Mouse (Mus musculus) left cerebral cortex, postnatal 25 days (tissue): Measurements from ENCODE around the gene Egfem1. TPM values are rescaled to one million over a fixed set of nuclear protein-coding genes. Genes with fewer than 3 reads are reported as not detected.

Source experiments
- DNase-seq, 2 experiments: peaks; one replicate each; pipeline ENCODE4 v3.0.0; 2022; ENCODE audit warnings: low spot score in 2 of 2, mixed read lengths in 1 of 2
- intact Hi-C: fragments of 180-260 bp; cut with DNase I; formaldehyde crosslinking; loops from one replicate; pipeline ENCODE4 v1.15.1; 2025
- total RNA-seq, 2 experiments: library from RNA; stranded (reverse); gene quantifications; 2 replicates each; pipeline ENCODE4 v1.2.3; 2021

Egfem1 gene
- total RNA-seq, 2 experiments from 2014 or later = 17.2 to 18.5 TPM

DNA sequence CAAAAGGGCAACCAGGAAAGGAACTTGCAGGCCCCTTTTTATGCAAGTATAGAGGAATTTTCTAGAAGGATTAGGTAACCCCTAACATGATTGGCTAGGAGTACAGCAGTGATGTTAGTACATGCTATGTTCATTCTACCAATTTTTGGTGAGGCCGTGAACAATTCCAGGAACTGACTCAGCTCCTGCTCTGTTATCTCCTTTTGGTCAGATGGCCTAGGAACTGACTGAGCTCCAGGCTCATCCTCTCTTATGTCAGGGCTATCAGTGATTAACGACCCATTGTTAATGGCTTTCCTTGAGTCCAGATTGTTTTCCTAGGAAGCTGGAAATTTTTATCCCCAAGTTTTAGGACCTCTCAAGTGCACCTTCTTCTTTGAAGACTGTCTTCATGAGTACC, 457.4 kb downstream of the Egfem1 start:
- intact Hi-C loops = no loop called here

DNA sequence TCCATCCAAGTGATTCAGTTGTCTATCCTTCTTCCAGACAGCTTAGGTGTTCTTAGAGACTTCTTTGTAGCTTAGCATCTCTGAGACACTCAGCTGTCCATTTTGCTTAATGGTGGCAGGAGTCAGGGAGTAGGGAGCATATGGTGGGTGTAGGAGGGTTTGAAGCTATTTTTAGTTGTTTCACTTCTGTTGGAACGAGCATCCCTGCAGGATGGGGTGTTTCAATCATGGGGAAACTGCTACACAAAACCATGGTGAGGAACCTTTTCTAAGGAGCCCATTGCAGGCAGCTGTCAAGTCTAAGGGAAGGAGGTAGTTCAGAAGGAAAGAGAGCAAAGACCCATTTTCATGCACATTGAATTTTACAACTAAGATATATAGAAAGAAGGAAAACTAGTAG, 458.1 kb downstream of the Egfem1 start:
- peak in 1 of 2 experiments; percentile 47 for DNase-seq
- intact Hi-C loops = no loop called here

More for the DNA sequence above, 457.4 kb downstream of the Egfem1 start:
- no peak for DNase-seq

DNA sequence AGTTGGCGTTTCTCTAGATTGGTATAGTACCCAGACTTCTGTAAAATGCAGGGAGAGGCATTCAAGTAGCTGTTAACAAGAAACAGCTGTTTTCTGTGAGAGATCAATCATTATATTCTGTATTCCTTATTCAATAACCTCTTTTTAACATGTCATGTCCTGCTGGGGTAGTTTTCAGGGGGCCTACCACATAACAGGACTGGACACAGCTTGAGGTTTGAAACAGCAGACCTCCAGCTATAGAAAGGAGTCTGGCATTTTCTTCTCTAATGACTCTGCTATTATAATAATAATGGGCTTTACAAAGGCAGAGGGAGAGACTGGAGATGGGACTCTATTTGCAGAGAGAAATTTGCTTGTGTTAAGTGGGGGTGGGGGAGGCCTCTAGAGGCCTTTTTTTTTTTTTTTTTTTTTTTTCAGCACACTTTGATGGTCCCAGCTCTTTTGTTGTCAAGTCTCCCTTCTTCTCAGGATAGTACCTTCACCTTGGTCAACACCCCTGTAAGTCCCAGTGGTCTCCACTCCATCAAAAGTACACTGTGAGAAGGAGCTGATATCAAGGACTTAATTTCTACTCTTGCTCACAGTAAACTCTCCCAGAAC, 459.8 kb downstream of the Egfem1 start:
- no peak for DNase-seq
- intact Hi-C loops = no loop called here

DNA sequence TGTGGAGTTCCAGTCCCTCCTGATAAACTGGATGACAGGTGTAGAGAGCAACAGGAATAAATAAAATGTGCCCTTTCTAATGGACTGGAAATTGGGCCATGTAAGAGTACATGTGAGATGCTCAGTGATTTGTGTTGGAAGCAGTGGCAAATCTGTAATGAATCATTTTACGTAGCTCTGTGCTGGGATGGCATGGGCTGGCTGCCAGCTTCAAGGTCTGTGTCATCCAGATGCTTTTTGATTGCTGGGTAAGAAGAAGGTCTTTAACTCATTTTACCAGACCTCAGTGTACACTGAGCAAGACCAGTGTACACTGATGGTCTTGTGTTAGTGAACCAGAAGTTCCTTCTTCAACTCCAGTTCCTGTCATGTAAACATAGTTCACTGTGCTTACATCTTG, 462.2 kb downstream of the Egfem1 start:
- intact Hi-C loops = no loop called here
- no peak for DNase-seq

DNA sequence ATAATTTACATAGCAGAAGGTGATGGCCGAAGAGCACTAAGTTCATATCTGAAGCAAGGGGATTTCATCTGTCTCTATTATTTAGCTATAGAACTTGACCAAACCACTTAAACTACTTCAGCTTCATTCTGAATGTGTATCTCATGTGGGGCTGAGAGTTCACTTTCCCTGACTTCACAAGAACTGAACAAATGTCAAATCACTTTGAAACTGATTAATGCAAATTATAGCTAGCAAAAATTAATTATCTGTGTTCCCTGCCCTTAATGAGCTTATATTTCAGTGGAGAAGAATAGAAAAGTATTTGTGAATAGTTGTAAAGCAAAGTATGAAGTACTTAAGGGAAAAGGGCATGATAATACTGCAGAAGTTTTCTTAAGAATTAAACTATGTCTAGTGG, 481.3 kb downstream of the Egfem1 start:
- no peak for DNase-seq
- intact Hi-C loops = no loop called here

DNA sequence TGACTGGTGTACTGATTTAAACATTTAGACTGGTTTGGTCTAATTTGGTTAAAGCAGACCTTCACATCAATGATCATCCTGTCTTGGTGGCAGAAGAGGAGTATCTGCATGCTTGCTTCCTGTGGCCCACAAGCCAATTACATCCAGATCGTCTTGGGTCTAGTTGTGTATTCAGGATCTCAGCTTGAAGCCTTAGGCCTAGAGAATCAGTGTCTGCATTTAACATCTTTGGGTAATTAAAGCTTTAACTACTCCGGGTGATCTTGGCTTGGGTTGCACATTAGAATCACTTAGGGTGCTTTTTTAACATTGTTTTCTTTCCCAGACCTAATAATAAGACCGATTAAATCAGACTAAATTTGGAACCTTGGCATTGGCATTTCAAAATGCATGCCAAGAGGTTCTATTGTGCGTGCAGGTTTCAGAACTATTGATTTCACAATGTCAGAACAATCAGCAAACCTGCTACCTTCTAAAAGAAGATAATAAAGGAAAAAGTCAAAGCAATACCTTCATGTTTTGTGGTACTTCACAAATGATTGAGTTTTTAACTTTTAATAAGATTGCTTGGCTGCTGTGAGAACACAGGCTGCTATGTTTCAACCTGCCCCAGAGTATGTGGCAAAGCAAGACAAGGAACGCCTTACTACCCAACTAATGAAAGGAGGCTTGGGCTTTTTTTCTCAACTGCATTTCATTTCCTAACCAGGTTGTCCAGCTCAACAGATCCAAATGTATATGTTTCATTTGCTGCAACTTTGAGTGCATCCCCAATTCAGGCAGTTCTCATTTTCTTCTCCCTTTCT, 496.4 kb downstream of the Egfem1 start:
- intact Hi-C loops = no loop called here
- DNase-seq = no peak

DNA sequence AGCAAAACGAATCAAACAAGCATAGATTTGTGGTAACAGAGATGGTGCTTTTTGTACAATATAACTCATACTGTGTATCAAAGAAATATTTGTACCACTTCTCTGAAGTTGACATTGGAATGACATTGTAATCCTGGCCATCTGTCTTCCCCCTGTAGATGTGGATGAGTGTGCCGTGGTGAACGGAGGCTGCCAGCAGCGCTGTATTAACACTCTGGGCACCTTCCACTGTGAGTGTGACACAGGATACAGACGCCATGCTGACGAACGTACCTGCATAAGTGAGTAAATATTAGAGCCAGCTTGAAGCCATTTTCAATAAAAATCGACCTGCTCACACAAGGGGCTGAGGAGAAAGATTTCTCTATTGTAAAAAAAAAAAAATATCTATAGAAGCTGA, 500.9 kb downstream of the Egfem1 start:
- DNase-seq = peak in 1 of 2 experiments; percentile 13
- intact Hi-C loops = no loop called here

DNA sequence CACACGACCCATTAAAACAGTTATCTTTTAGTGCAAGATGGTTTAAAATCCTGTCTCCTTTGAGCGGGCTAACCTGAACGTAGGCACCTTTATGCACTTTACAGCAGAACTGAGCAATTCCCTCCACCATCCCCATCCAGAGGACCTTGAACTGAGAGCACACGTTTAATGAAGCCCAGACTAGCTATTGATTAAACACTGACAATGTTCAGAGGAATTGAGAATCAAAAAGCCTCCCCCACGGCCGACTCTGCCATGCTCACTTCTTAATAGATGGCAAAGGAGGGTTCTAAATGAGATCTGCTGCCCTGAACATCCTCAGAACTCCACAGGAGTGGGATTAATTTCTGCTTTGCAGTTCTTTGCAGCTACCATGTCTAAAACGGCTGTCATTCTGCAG, 520.3 kb downstream of the Egfem1 start:
- intact Hi-C loops = no loop called here
- no peak for DNase-seq

DNA sequence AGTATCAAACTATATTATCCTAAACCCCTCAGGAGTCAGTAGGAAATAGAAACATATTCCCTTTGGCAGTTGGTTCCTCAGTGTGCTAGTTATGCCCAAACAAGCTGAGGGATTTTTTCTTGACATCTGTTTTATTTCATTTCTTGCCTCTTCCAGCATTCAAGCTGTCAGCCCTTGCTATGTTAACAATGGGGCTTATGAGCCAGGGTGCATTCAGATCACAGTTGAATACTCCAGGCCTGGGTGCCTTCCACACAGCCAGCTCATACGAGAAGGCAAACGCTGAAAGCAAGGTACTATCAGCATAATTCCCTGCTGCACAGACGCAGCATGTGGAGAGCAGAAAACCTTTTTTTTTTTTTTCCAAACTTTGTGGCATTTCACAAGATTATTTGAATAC, 526.9 kb downstream of the Egfem1 start:
- peak in 1 of 2 experiments; percentile 9 for DNase-seq
- intact Hi-C loops = no loop called here

DNA sequence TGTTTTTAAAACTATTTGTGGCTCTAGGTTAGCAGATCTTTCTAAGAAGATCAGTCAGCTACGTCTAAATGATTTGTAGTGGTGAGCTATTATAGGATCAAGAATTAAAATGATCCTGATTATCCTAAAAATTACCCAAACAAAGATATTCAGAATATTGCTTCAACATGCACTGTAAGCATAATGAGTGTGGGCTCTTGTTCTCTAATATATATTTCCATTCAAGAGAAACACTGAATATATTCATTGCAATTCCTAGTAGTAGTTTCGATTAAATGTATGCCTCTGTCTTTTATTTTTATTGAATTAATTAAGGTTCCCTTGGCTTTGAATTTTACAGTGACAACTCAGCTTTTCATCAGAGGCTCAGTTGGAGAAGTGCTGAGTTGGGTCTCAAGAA, 527.4 kb downstream of the Egfem1 start:
- intact Hi-C loops = no loop called here

DNA sequence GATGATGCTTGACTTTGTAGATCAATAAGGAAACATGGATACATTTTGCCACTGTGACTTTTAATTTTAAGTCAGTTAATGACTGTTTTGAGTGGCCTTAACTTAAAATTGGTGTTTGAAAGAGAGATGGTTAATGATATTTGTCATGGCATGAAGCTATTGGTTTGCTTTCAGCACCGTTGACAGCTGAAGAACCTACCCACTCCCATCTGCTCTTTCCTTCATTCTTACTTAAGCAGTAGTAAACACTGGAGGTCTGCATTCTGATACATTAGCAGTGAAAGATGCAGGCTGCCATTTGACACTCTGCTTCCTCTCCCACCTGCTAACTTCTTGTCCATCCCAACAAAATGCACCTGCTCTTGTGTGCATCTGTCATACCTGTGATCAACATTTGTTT, 537.8 kb downstream of the Egfem1 start:
- DNase-seq = no peak
- intact Hi-C loops = no loop called here

More for the DNA sequence above, 527.4 kb downstream of the Egfem1 start:
- no peak for DNase-seq

DNA sequence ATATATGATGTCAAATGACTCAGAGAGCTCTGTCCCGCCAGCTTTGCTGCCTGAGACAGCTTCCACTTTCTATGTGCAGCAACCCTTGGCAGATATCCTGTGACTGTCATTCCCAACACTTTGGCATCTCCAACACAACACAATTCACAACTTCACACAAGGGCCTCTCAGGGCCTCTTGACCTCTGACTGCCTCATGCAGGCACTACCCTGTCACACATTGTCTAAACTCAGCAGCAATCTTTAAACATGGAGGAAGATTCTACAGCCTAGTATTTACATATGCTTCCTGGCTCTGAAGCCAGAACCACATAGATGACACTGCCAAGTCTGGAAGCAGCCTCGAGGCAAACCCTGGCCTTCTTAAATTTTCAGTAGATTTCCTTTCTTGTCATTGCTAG, 558.0 kb downstream of the Egfem1 start:
- DNase-seq = peak in 1 of 2 experiments; percentile 14
- intact Hi-C loops = no loop called here

DNA sequence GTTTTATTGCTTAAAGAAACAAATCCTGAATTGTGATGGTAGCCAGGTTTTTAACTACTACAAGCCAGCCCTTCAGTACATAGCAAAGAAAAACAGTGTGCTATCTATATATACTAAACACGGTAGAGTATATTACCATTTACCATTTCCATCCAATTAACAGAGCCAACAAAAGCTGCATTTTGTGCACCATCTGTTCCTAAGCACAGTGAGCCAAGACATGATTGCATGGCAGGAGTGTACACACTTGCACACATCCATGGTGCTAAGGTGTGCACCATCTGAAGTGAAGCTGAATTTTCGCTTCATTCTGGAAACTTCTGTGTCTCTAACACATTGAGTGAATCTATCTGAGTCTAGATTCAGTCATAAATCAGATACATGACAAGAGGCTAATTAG, 585.0 kb downstream of the Egfem1 start:
- intact Hi-C loops = no loop called here
- DNase-seq = peak in 1 of 2 experiments; percentile 10

DNA sequence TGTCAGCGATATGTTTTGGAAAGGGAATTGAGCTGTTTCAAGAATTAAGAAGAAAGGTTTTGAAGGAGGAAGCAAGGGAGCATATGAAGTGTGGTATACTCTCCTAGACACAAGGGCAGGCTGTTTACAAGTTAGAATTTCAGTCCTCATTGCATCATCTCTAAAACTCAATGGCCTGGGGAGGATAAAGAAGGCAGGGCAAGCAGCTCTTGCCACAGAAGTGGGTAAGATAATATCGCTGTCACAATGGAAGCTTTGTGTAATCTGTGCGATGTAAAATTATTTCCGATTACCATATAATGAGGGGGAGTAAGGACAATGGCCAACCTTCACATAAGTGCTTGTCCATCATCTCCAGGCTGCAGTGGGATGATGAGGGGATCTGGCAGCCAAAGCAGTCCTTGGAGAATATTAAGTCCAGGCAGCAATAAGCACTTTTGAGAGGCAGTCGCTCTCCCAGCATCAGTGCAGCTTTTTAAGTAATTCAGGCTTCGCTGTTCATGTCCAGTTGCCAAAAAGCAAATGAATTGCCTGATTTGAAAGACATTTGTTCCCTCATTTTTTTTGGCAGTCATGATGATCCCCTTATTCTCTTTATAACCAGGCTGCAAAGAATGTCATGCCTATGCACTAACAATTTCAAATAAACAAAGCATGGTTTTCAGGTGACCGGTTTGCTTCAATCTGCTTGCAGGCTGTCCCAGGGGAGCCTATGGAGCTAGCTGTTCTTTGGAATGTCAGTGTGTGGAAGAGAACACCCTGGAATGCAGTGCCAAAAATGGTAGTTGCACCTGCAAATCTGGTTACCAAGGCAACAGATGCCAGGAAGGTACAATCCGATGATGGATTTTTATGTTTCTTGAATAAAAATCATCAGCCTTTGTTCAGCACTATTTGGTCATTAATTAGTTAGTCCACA, 607.8 kb downstream of the Egfem1 start:
- DNase-seq = peak in 1 of 2 experiments; percentile 8
- intact Hi-C loops = no loop called here

DNA sequence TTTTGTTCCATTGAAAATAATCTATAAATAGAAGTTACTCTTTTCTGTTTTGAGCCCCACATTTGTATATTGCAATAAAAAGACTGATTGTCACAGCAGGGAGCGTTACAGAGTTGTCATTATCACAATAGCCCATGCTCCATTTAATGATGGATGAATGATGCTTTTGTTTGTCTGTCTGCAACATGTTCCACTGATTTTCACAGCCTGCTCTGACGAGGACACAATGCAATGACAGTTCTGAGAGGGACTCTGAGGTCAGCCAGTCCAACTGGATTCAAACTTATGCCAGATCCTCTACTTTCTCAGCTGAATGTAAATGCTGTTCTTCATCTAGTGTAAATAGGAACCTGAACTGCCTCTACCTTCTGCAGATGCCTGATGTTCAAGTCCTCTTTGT, 619.3 kb downstream of the Egfem1 start:
- intact Hi-C loops = no loop called here
- peak in 1 of 2 experiments; percentile 14 for DNase-seq

DNA sequence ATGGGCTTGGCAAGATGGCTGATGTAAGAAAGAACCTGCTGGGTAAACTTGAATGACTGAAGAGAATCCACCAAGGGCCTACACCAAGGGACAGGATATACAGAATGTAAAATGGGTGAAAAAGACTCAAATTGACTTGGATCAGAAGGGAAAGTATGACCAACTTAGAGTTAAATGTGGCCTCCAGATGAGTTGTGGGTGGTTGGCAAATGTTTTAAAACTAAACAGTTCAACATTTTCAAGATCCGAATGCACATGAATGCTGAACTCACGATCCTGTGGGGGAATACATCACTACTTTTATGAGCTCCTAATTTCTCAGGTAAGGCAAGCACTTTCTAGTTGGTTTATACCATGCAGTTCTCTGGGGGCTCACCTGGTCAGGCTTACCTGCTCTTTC, 625.0 kb downstream of the Egfem1 start:
- intact Hi-C loops = no loop called here
- peak in 1 of 2 experiments; percentile 49 for DNase-seq

DNA sequence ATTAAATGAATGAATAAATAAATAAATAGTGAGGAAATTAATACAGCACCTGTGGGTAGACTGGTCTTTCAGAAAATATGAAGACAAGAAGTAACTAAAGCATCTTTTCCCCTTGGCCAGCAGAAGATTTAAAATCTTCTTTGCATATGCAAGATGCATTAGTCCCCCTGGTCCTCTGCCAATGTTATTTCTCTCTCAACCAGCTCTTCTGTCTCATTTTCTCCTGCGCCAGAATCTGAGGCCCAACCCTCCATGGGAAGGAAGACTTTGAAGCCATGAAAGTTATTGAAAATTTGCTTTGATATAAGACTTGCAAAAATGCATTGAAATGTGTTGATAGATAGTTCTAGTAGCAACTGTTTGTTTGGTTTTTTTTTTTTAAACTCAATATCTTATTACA, 625.6 kb downstream of the Egfem1 start:
- intact Hi-C loops = no loop called here
- DNase-seq = peak in 1 of 2 experiments; percentile 25

DNA sequence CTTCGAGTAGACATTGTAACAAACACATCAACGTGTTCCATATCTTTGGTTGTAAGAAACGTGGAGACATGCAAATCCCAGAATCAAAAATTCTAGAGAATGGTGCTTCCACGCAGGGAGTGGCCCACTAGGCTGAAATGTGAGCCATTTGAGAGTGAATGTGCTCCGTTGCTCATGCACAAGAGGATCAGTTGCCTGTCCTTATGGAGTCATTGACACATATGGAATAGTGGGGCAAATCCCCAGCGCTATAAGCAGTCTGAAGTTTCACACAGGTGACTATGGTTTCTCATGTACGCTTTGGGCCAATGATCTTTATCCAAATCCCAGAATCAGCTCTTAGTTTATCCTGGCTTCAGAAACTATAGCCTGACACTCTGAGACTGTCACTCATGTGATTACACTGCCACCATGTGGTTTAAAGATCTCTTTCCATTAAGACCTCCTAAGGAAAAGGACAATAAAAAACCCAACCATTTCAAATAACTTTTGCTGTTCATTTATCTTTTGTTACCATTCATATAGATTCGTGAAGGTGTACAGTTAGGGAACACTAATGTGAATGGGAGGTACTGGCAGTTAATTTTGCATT, 644.6 kb downstream of the Egfem1 start:
- DNase-seq = peak; percentile 26 to 58
- intact Hi-C loops = loop anchor here (2.0 to 5.0 kb wide), 2 partner anchors 354 to 690 kb away; no protein-coding TSS in a partner anchor

DNA sequence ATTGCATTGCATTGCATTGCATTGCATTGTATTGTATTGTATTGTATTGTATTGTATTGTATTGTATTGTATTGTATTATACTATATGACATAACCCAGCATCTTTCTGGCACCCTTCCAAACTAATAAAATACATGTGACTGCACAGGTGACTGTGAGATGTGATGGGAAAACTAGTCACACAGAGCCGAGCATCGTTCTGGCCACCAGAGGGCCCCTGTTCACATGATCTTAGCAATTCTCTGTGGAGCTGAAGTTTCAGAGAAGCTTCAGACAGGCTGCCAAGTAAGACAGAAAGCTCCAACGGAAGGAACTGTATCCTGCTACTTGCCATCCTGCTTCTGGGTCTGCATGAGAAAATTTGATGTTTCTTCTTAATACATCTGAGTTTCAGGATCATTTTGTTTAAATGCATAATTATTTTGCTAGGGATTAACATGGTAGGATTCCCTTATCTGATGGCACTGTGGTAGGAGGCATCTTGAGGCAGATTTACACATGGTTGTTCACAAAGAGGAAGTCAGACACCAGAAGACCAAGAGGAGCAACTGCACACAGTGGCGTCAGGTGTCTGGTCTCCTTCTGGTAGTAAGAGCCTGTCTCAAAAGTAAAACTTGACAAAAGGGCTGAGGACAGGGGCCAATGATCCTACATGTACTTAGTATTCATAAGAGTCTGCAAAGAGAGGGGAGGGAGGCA, 648.4 kb downstream of the Egfem1 start:
- peak; percentile 52 to 61 for DNase-seq
- intact Hi-C loops = no loop called here
